Mouse (Mus musculus) heart, embryonic 10.5 days (tissue): ENCODE results near the gene Sox12. TPM values are rescaled to one million over a fixed set of nuclear protein-coding genes. Genes with fewer than 3 reads are reported as not detected.
A peak's percentile ranks its signal among the peaks of the same experiment; 100 is the strongest.

ENCODE experiments used
- DNase-seq: peaks from one replicate; pipeline ENCODE4 v3.0.0-alpha.2; 2017; ENCODE audit warnings: low spot score
- H3K27ac ChIP-seq: fragments of 300-500 bp; sonication (generic); 2 replicates; pipeline ENCODE4 v1.5.1; 2016; ENCODE audit warnings: mild to moderate bottlenecking
- H3K27me3 ChIP-seq: fragments of 300-500 bp; sonication (generic); 2 replicates; pipeline ENCODE4 v1.6.1; 2016; ENCODE audit warnings: mild to moderate bottlenecking; ENCODE audit not compliant: poor library complexity, insufficient read depth, severe bottlenecking
- H3K36me3 ChIP-seq: fragments of 300-500 bp; sonication (generic); 2 replicates; pipeline ENCODE4 v1.6.1; 2016; ENCODE audit warnings: mild to moderate bottlenecking, moderate library complexity
- H3K4me1 ChIP-seq: fragments of 300-500 bp; sonication (generic); 2 replicates; pipeline ENCODE4 v1.6.1; 2016; ENCODE audit warnings: mild to moderate bottlenecking
- H3K4me3 ChIP-seq: fragments of 300-500 bp; sonication (generic); 2 replicates; pipeline ENCODE4 v1.5.1; 2016; ENCODE audit warnings: mild to moderate bottlenecking, moderate library complexity
- H3K9me3 ChIP-seq: fragments of 300-500 bp; sonication (generic); 2 replicates; pipeline ENCODE4 v1.6.1; 2016; ENCODE audit warnings: mild to moderate bottlenecking, moderate library complexity
- WGBS: fragments of 180-500 bp; shearing (Covaris S2); methylation state at CpG from one replicate; pipeline ENCODE4 v1.1.7; 2016; 5-methylcytosine and 5-hydroxymethylcytosine counted together
- polyA plus RNA-seq: library from polyadenylated mRNA; unstranded; fragments of >200 nt; fragmentation: Nextera tagmentation; extraction: Ambion mirVana; gene quantifications from 2 replicates; pipeline ENCODE4 v1.2.1, GENCODE M21; 2016

The Sox12 gene
- polyA plus RNA-seq, 1 experiment from 2014 or later = 10.5 TPM

DNA sequence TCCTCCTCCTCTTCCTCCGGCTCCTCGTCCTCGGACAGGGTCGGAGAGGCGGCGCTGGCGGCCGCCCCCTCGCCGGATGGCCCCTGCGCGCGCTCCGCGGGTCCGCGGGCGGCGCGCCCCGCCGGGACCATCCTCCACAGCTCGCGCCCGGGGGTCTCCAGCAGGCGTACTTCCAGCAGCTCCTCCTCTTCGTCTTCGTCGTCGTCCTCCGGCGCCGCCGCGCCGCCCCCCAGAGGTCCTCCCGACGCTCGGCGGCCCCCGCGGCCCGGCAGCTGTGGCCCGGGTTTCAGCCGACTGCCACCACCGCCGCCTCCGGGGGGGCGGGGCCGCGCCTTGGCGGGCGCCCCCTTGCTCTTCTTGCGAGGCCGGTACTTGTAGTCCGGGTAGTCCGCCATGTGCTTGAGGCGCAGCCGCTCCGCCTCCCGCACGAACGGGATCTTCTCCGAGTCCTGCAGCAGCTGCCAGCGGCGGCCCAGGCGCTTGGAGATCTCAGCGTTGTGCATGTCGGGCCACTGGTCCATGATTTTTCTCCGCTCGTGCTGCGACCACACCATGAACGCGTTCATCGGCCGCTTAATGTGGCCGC lies 766 bp downstream of the Sox12 start:
- H3K9me3 ChIP-seq = no peaks in the 10 kb centered on the region
- peak overlapping the region; percentile 99 for H3K27ac ChIP-seq
- DNase-seq = peak; percentile 93
- under 1% methylated on average over 76 of the region's 77 CpGs for WGBS
- 0 out of 2 replicates have a peak, but pooled peaks cover 7% of the 10 kb centered on the region for H3K36me3 ChIP-seq
- H3K27me3 ChIP-seq = no peaks in the 10 kb centered on the region
- H3K4me1 ChIP-seq = peaks cover 51% of the 10 kb centered on the region
- peak overlapping the region; percentile 91 for H3K4me3 ChIP-seq

DNA sequence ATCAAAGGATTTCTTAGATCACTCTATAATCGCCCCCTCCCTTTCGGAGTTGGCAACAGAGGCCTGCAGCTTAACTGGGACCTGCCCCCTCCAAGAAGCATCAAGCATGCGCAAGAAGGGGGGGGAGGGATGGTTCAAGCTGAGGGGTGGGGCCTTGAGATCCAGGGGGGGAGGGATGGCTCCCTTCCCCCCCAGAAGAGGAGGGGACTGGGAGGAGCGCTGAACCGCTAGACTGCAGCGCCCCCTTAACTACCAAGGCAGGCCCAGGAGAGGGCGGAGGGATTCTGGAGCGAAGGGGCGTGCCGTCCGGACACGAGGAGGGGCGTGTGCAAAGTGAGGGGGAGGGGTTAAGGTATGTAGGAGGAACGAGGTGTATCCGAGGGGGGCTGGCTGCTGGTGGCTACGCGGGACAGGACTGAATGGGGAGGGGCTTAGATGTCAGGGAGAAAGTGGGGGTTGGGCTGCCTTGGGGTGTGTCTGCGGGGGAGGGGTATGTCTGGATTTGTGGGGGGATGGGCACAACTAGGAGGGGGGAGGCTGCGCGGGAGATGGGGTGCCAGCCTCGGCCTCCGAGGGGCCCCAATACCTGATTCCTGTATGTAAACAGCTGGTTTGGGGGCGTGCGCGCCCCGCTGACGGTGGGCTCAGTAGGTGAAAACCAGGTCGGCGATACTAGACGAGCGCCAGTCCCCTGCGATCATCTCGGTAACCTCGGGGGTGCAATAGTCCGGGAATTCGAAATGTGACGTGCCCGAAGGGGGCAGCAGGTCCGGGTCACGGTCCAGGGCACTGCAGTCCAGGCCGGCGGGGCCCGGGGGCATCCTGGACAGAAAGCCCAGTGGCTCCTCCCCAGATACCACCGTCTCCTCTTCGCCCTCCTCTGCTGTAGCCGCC lies 1.5 kb downstream of the Sox12 start:
- DNase-seq = peak; percentile 99
- no peaks in the 10 kb centered on the region for H3K27me3 ChIP-seq
- no peaks in the 10 kb centered on the region for H3K9me3 ChIP-seq
- WGBS = under 1% methylated on average over 45 of the region's 46 CpGs
- peak overlapping the region; percentile 99 for H3K27ac ChIP-seq
- H3K4me3 ChIP-seq = peak overlapping the region; percentile 91
- H3K4me1 ChIP-seq = peaks cover 51% of the 10 kb centered on the region
- 0 out of 2 replicates have a peak, but pooled peaks cover 7% of the 10 kb centered on the region for H3K36me3 ChIP-seq

DNA sequence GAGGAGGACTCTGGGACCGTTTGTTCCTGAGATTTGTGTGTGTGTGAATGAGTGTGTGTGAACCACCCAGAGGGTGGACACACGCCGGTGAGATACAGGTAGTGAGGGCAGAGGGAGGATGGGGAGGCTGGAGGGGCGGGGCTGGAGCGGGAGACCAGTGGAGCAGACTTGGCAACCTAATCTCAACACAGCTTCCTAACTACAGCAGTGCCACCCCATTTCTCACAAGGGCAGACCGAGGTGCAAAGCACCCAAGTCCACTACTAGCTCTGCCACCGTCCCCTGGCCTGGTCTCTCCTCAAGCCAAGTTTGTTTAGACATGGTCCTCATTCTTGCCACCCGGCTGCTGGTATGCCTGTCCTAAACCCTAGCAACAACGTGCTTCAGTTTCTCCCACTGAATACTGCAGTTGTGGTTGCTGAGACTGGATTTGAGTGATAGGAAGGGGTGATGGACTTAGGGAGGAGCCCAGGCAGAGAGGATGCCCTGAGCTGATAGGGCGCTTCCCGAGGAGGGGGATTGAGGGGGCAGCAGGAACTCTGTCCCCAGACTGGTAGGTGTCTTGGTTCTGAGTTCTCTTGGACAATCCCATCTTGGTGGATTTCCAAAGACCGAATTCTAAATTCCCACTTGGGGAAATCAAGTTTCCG lies 2.5 kb downstream of the Sox12 start:
- peak overlapping the region; percentile 99 for H3K27ac ChIP-seq
- H3K9me3 ChIP-seq = no peaks in the 10 kb centered on the region
- DNase-seq = no peak
- H3K4me3 ChIP-seq = peak overlapping the region; percentile 91
- no peaks in the 10 kb centered on the region for H3K27me3 ChIP-seq
- WGBS = 22% methylated on average over 13 of the region's 13 CpGs
- H3K36me3 ChIP-seq = 0 out of 2 replicates have a peak, but pooled peaks cover 7% of the 10 kb centered on the region
- H3K4me1 ChIP-seq = peaks cover 49% of the 10 kb centered on the region

DNA sequence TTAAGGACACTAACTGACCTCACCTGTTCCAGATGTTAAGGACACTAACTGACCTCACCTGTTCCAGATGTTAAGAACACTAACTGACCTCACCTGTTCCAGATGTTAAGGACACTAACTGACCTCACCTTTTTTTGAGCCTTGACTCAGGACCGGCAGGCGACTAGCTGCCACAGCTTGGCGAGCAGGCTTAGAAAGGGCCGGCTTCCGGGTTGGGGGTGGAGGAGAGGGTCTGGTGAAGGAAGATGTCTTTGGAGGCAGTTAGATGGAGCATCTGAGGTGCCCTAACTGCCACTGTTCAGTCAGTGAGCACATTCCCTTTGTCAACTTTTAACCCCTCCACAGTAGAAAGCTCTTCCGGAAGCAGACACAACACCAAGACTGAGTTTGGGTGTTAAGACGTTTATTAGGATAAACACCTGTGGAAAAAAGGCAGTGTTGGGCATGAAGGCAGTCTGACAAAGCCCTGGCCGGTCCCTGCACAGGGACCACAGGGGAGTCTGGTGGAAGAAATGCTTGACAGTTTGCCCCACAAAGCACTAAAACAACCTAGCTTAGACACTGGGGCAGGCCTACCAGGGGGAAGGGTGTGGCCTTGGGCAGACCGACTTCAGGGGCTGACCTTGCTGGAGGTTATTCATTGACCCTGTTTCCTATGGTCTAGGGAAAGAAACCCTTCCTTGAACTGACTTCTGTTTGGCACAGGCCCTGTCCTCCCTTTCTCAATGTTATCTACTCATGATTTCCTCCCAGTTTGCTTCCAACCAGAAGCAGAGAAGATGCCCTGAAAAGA lies 4.4 kb downstream of the Sox12 start:
- H3K27me3 ChIP-seq = no peaks in the 10 kb centered on the region
- peak overlapping the region; percentile 43; the same call in 1 of the 2 replicates for H3K27ac ChIP-seq
- H3K9me3 ChIP-seq = no peaks in the 10 kb centered on the region
- no peak for DNase-seq
- H3K4me3 ChIP-seq = peak overlapping the region; percentile 10; the same call in 1 of the 2 replicates
- H3K4me1 ChIP-seq = peaks cover 34% of the 10 kb centered on the region
- 48% methylated on average over 9 of the region's 9 CpGs for WGBS
- H3K36me3 ChIP-seq = 0 out of 2 replicates have a peak, but pooled peaks cover 7% of the 10 kb centered on the region

DNA sequence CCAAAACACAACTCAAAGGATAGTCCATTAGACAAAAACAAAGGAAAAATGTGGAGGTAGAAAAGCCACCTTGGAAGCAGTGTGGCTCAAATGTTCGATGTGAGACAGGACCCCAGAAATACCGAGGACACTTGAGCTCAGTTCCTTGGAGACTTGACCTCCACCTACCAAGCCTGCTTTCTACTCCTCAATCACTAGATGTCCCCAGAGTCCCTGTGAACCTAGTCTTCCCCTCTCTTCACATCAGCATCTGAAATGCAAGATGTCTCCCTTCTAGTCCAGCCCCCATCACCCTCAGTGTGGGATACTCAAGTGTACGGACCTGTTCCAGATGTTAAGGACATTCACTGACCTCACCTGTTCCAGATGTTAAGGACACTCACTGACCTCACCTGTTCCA lies 5.1 kb downstream of the Sox12 start:
- Histone ChIP-seq H3K36me3 (0 out of 2 replicates have a peak, but pooled peaks cover 7% of the 10 kb centered on the region), H3K27me3 (no peaks in the 10 kb centered on the region), H3K4me3 (no peak overlapping the region), H3K4me1 (peaks cover 32% of the 10 kb centered on the region), H3K27ac (no peak overlapping the region), H3K9me3 (no peaks in the 10 kb centered on the region)
- WGBS = 14% methylated on average over 3 of the region's 3 CpGs
- no peak for DNase-seq

DNA sequence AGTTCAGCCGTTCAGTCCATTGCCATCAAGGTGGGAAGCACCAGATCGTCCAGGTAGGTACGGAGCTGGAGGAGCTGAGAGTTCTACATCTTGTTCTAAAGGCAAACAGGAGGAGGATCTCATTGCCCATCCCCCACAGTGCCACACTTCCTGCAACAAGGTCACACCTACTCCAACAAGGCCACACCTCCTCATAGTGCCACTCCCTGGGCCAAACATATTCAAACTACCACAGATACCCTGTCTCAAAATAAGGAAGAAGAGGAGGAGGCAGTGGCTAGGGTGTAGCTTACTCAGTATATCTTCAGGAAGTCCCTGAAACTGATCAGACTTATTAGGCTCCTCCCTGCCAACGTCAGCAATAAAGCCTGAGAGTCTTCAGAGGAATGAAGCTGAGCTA lies 13.7 kb downstream of the Sox12 start:
- DNase-seq = no peak
- WGBS = 79% methylated on average over 4 of the region's 4 CpGs
- Histone ChIP-seq H3K4me1 (no peaks in the 10 kb centered on the region), H3K27me3 (no peaks in the 10 kb centered on the region), H3K9me3 (no peaks in the 10 kb centered on the region), H3K27ac (no peak overlapping the region), H3K36me3 (no peaks in the 10 kb centered on the region), H3K4me3 (no peak overlapping the region)

DNA sequence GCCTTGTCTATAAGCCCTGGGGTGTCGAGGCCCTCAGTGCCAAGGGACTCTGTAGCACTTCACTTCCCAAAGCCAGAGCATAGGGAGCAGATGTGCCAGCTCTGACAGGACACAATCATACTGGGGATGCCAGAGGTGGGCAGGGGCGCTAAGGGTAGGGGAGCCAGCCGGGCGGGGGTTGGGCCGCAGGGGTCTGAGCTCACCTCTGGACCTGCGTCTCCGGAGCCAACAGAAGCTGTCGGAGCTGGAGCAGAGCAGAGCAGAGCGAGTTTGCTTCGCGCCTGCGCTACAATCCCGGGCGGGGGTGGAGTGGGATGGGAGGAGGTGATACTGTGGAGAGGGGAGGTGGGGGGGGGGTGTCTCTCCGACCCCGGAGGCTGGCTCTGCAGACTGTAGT lies 21.5 kb downstream of the Sox12 start, which contains the start of gene Nrsn2:
TSS of gene Nrsn2 (minus strand) at position 294 of the 397 bp plus-strand sequence.
- WGBS = 3% methylated on average over 16 of the region's 16 CpGs
- DNase-seq = no peak
- H3K36me3 ChIP-seq = no peaks in the 10 kb centered on the region
- peaks cover 38% of the 10 kb centered on the region for H3K27me3 ChIP-seq
- peaks cover 24% of the 10 kb centered on the region for H3K4me1 ChIP-seq
- H3K27ac ChIP-seq = peak within 1 kb of the TSS; percentile 50
- H3K4me3 ChIP-seq = peak within 1 kb of the TSS; percentile 42
- H3K9me3 ChIP-seq = no peaks in the 10 kb centered on the region

DNA sequence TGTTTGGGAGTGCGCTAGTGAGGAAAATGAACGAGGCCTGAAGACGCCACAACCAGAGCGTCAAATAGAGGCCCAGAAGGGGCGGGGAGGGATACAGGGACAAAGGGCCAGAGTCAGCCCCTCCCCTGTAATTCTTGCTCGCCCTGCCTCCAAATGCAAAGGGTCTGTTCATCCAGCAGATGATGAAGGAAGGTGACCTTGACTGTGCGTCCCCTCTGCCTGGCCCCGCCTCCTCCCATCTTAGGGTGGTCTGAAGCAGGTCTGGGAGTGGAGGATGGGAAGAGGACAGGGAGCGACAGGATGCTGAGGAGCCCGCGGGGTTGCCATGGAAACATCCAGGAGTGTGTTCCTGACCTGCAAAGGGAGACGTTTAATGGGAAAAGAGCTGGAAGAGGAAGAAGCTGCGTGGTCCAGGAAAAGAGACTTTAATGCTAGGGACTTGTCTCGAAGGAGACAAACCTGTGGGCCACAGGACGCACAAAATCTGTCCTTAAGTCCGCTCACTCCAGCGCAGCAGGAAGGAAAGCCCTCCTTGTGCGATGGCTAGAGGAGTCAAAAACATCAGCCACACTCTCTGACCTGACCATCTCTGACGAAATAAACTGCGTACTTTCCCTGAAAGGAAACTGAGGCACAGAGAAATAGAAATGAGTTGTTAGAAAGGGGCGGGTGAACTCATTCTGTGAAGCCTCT lies 22.1 kb downstream of the Sox12 start:
- no peaks in the 10 kb centered on the region for H3K36me3 ChIP-seq
- peak overlapping the region; percentile 50 for H3K27ac ChIP-seq
- H3K27me3 ChIP-seq = peaks cover 38% of the 10 kb centered on the region
- no peaks in the 10 kb centered on the region for H3K9me3 ChIP-seq
- peak overlapping the region; percentile 42 for H3K4me3 ChIP-seq
- 5% methylated on average over 21 of the region's 21 CpGs for WGBS
- DNase-seq = no peak
- peaks cover 24% of the 10 kb centered on the region for H3K4me1 ChIP-seq

DNA sequence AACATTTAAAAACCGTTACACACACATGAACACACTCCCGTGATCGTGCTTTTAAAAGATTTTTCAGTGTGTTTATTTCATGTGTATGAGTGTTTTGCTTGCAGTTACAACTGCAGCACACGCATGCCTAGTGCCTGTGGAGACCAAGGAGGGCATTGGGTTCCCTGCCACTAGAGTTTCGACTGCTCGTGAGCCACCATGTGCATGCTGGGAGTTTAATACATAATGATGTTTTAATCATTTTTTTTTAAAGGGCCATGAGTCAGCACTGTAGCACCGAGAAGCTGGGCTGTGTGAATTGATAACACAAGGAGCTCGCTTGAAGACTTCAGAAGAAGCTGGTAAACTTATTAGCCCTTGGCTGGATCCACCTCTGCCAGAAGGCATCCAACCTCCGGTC lies 24.3 kb downstream of the Sox12 start:
- Histone ChIP-seq H3K4me1 (peaks cover 35% of the 10 kb centered on the region), H3K36me3 (no peaks in the 10 kb centered on the region), H3K27ac (no peak overlapping the region), H3K9me3 (no peaks in the 10 kb centered on the region), H3K27me3 (peaks cover 46% of the 10 kb centered on the region), H3K4me3 (no peak overlapping the region)
- no peak for DNase-seq
- WGBS = 80% methylated on average over 9 of the region's 9 CpGs

DNA sequence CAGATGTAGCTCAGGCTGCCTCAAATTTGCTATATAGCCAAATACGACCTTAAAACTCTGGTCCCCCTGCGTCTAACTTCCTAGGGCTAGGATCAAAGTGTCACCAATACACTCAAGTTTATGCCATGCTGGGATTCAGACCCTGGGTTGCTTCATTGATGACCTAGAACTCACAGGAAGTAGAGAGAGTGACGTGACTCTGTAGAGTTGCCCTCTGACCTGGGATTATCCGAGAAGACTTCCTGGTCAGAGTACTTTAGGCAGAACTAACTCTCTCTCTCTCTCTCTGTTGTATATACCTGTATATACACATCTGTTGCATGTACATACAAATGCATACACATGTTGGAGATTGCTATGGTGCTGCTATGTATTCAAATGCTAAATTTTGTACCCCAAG lies 25.2 kb downstream of the Sox12 start:
- H3K27me3 ChIP-seq = peaks cover 43% of the 10 kb centered on the region
- no peak overlapping the region for H3K27ac ChIP-seq
- no peaks in the 10 kb centered on the region for H3K36me3 ChIP-seq
- no peaks in the 10 kb centered on the region for H3K9me3 ChIP-seq
- peaks cover 36% of the 10 kb centered on the region for H3K4me1 ChIP-seq
- WGBS = 61% methylated on average over 4 of the region's 4 CpGs
- DNase-seq = no peak
- H3K4me3 ChIP-seq = no peak overlapping the region

DNA sequence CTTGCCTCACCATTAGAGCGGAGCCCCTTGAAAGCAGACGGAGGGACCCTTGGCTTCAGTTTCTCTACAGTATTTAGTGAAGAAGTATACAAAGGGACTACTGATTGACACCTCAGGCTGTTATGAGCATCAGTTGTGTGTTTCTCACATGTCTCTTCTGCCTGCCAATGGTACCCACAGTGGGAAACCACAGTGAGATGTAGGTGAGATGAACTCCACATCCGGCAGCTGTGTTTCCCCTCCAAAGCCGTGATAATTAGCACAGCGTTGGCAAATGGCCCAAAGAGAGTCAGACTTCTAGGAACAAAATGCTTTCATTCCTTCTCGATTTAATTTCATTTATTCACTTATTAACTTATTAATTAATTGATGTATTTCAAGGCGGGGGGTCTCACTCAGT lies 25.8 kb downstream of the Sox12 start:
- H3K9me3 ChIP-seq = no peaks in the 10 kb centered on the region
- H3K36me3 ChIP-seq = no peaks in the 10 kb centered on the region
- H3K27ac ChIP-seq = no peak overlapping the region
- H3K27me3 ChIP-seq = peaks cover 38% of the 10 kb centered on the region
- WGBS = 81% methylated on average over 7 of the region's 7 CpGs
- H3K4me1 ChIP-seq = peaks cover 36% of the 10 kb centered on the region
- no peak overlapping the region for H3K4me3 ChIP-seq
- no peak for DNase-seq
